Mouse (Mus musculus) heart, embryonic 14.5 days (tissue): ENCODE data around the gene Rap2b. TPM values are rescaled to one million over a fixed set of nuclear protein-coding genes. Genes with fewer than 3 reads are reported as not detected.
A peak's percentile ranks its signal among the peaks of the same experiment; 100 is the strongest.

Experiments
- ATAC-seq: fragments of 200-750 bp; cut with Nextera tagmentation; 2 replicates; pipeline ENCODE4 v1.8.0; 2017; ENCODE audit warnings: low read depth, moderate TSS enrichment; ENCODE audit not compliant: insufficient number of reproducible peaks, insufficient read depth, low FRiP score
- H3K27ac ChIP-seq, 2 experiments: fragments of 200-500 bp in 1 of 2; fragments of 300-500 bp in 1 of 2; sonication (generic) in 1 of 2; replicated peaks in 1 of 2; 2 replicates each; pipeline ENCODE4 v1.5.1; 2012 to 2014; ENCODE audit warnings: low read depth in 2 of 2, low read length in 2 of 2, control low read depth in 1 of 2, mild to moderate bottlenecking in 1 of 2, mixed read lengths in 1 of 2; ENCODE audit not compliant: control insufficient read depth in 1 of 2, insufficient read depth in 1 of 2
- H3K27me3 ChIP-seq: fragments of 300-500 bp; sonication (generic); 2 replicates; pipeline ENCODE4 v1.6.1; 2014; ENCODE audit warnings: mild to moderate bottlenecking, low read length, control low read depth; ENCODE audit not compliant: control insufficient read depth, insufficient read depth
- H3K36me3 ChIP-seq: fragments of 300-500 bp; sonication (generic); 2 replicates; pipeline ENCODE4 v1.6.1; 2014; ENCODE audit warnings: mild to moderate bottlenecking, control low read depth, low read length, mixed read lengths; ENCODE audit not compliant: control insufficient read depth, insufficient read depth
- H3K4me1 ChIP-seq, 2 experiments: fragments of 200-500 bp in 1 of 2; fragments of 300-500 bp in 1 of 2; sonication (generic) in 1 of 2; 2 replicates each; pipeline ENCODE4 v1.6.1; 2012 to 2014; ENCODE audit warnings: low read length in 2 of 2, control low read depth in 1 of 2, mixed read lengths in 1 of 2; ENCODE audit not compliant: control insufficient read depth in 2 of 2, insufficient read depth in 2 of 2
- H3K4me2 ChIP-seq: fragments of 300-500 bp; sonication (generic); 2 replicates; pipeline ENCODE4 v1.6.1; 2014; ENCODE audit warnings: mild to moderate bottlenecking, low read length
- H3K4me3 ChIP-seq, 2 experiments: fragments of 200-500 bp in 1 of 2; fragments of 300-500 bp in 1 of 2; sonication (generic) in 1 of 2; 2 replicates each; pipeline ENCODE4 v1.5.1; 2012 to 2014; ENCODE audit warnings: low read length in 2 of 2, mild to moderate bottlenecking in 2 of 2, control low read depth in 1 of 2, low read depth in 1 of 2, moderate library complexity in 1 of 2; ENCODE audit not compliant: control insufficient read depth in 1 of 2, insufficient read depth in 1 of 2
- H3K9ac ChIP-seq: fragments of 300-500 bp; sonication (generic); 2 replicates; pipeline ENCODE4 v1.6.1; 2014; ENCODE audit warnings: mild to moderate bottlenecking, low read length
- H3K9me3 ChIP-seq: fragments of 300-500 bp; sonication (generic); 2 replicates; pipeline ENCODE4 v1.6.1; 2016; ENCODE audit warnings: low read length, control low read depth; ENCODE audit not compliant: control insufficient read depth
- WGBS: fragments of 180-500 bp; shearing (Covaris S2); extraction: QIAGEN DNeasy Blood & Tissue Kit; methylation state at CpG from one replicate; pipeline ENCODE4 v1.1.7; 2014; 5-methylcytosine and 5-hydroxymethylcytosine counted together
- polyA plus RNA-seq: library from polyadenylated mRNA; unstranded; fragments of >200 nt; fragmentation: Nextera tagmentation; extraction: Ambion mirVana; gene quantifications from 2 replicates; pipeline ENCODE4 v1.2.1, GENCODE M21; 2014

Gene Rap2b
- 7.5 and 7.8 TPM in 2 replicates for polyA plus RNA-seq

DNA sequence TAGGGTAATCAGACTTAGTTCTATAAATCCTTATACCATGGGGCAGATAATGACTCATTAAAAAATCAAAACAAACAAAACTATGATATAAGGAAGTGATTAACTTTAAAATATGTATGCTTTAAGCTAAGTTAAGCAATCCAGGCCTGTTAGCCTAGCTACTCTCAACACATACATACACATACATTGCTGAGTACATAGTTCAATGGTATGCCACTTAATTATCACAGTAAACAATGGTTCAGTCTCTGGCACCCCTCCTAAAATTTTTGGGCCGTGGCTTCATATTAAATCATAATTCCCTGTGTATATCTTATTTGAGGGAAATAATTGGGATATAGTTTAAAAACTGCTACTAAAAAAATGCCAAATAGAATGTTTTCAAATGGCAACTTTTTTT, at the start of gene Rap2b:
Gene Rap2b, plus strand, starts transcription at position 301 of the 400 bp plus-strand sequence.
- ATAC-seq, result no peak
- H3K9ac ChIP-seq, result no peak within 1 kb of the TSS
- H3K27ac ChIP-seq, result peak within 1 kb of the TSS in 1 of 2 experiments; percentile 96; a peak in 1 of 4 replicates
- WGBS, result 94% methylated on average over 1 of the region's 1 CpGs
- no peaks in the 10 kb centered on the region for H3K9me3 ChIP-seq
- peak within 1 kb of the TSS; percentile 79 for H3K4me2 ChIP-seq
- peaks cover 0 to 8% of the 10 kb centered on the region in 2 experiments; a peak in 1 of 4 replicates for H3K4me1 ChIP-seq
- H3K36me3 ChIP-seq, result no peaks in the 10 kb centered on the region
- no peaks in the 10 kb centered on the region for H3K27me3 ChIP-seq
- H3K4me3 ChIP-seq, result no peak within 1 kb of the TSS

DNA sequence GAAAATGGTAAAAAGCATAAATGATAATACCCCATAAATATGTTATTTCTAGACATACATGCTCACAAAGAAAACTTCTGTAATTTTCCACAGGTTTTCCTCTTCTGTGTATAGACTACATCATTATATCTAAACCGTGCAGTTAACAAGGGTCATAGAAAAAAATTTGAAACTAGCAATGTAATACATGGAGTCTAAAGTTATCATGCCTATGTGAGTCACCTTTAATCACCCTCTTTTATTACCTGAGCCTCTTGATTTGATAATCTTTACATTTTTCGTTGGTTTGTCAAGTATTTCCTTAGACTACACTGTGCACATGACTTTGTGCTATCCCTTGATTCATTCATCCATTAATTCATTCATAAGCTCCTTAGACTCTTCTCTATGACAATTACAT, 46.4 kb upstream of the Rap2b start:
- H3K9ac ChIP-seq, result no peak overlapping the region
- H3K9me3 ChIP-seq, result no peaks in the 10 kb centered on the region
- no peaks in the 10 kb centered on the region for H3K36me3 ChIP-seq
- WGBS, result 74% methylated on average over 2 of the region's 2 CpGs
- H3K4me2 ChIP-seq, result no peak overlapping the region
- no peaks in the 10 kb centered on the region for H3K27me3 ChIP-seq
- ATAC-seq, result no peak
- H3K4me3 ChIP-seq, result no peak overlapping the region
- no peaks in the 10 kb centered on the region for H3K4me1 ChIP-seq
- H3K27ac ChIP-seq, result no peak overlapping the region

DNA sequence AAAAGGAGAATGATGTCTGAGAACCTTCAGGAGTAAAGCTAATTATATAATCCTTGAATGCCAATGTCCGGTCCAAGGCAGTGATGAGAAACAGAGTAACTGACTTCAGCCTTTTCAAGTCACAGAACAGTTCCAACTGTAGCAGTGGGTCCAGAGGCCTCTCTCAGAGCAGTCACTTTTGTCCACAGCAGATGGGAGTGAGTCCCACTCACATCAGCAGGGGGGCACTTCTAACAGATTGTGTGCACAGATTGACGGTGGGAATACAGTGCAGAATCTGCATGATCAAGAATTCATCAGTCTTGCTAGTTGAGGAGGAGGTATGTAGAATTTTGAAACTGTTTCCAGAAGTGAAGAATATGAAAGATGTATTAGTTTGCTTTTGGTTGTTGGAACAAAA, 41.4 kb upstream of the Rap2b start:
- Histone ChIP-seq H3K9me3 (no peaks in the 10 kb centered on the region), H3K9ac (no peak overlapping the region), H3K36me3 (no peaks in the 10 kb centered on the region), H3K4me2 (no peak overlapping the region), H3K4me3 (no peak overlapping the region), H3K27me3 (no peaks in the 10 kb centered on the region), H3K4me1 (no peaks in the 10 kb centered on the region), H3K27ac (no peak overlapping the region)
- ATAC-seq, result no peak
- WGBS, result 65% methylated on average over 2 of the region's 2 CpGs

DNA sequence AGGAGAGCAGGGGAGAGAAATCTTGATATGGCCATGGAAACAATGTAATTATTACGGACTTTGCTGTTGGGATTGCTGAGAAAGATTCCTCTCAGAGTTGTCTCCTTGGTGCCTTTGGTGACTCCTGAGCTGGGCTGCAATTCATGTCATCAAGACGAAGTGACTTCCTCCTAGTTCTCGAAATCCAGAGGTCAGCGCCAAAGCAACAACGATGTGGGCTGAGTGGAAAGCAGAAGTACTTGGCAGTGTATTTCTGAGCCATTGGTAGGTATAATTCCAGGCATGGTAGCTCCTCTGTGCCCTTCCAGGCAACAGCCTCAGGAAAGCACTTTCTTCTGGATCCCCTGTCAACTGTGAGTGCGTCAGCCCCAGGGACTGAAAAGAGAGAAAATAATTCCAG, 39.8 kb upstream of the Rap2b start:
- 78% methylated on average over 6 of the region's 6 CpGs for WGBS
- no peaks in the 10 kb centered on the region for H3K4me1 ChIP-seq
- no peak overlapping the region for H3K9ac ChIP-seq
- H3K4me3 ChIP-seq, result no peak overlapping the region
- no peaks in the 10 kb centered on the region for H3K27me3 ChIP-seq
- no peaks in the 10 kb centered on the region for H3K9me3 ChIP-seq
- no peak for ATAC-seq
- H3K4me2 ChIP-seq, result no peak overlapping the region
- H3K27ac ChIP-seq, result no peak overlapping the region
- H3K36me3 ChIP-seq, result no peaks in the 10 kb centered on the region

DNA sequence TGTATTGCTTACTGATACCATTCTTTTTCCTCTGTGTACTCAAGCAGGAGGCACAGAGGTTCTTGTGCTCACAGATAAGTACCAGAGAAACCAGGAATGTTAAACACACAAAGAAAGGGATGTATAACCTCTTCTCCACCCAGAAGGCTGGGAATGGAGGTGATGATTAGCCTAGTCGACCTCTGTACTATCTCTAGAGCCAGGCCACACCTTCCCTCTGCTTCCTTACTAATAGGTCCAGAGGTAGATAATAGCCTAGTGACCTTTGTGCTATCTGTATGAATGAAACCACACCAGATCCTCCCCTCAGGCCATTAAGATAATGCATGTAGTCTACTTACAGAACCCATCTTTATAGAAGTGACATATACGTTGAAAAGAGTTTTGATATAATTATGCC, 25.2 kb upstream of the Rap2b start:
- Histone ChIP-seq H3K36me3 (no peaks in the 10 kb centered on the region), H3K27ac (no peak overlapping the region), H3K9me3 (no peaks in the 10 kb centered on the region), H3K4me2 (no peak overlapping the region), H3K4me1 (no peaks in the 10 kb centered on the region), H3K27me3 (no peaks in the 10 kb centered on the region), H3K9ac (no peak overlapping the region), H3K4me3 (no peak overlapping the region)
- WGBS, result 14% methylated on average over 2 of the region's 2 CpGs
- ATAC-seq, result no peak

DNA sequence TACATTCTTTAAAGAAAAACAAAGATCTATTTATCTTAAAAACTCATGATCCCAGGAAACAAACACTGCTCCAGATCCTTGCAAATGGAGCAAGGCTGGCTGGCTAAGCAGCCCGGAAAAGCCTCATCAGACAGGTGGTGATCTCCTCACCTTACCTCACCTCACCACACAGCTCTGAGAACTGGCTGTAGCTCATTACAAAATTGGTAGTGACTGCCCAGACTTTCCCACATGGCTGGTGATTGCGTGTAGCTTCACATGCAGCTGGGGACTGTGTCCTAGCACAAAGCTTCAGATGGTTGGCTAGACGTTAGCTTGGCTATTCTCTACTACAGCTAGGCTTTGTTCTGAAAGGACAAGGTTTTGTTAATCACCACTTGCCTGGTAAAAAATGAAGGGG, 24.2 kb upstream of the Rap2b start:
- Histone ChIP-seq H3K27ac (no peak overlapping the region), H3K27me3 (no peaks in the 10 kb centered on the region), H3K36me3 (no peaks in the 10 kb centered on the region), H3K4me3 (no peak overlapping the region), H3K4me2 (no peak overlapping the region), H3K9ac (no peak overlapping the region), H3K4me1 (no peaks in the 10 kb centered on the region), H3K9me3 (no peaks in the 10 kb centered on the region)
- ATAC-seq, result no peak
- WGBS, result 77% methylated on average over 3 of the region's 3 CpGs

DNA sequence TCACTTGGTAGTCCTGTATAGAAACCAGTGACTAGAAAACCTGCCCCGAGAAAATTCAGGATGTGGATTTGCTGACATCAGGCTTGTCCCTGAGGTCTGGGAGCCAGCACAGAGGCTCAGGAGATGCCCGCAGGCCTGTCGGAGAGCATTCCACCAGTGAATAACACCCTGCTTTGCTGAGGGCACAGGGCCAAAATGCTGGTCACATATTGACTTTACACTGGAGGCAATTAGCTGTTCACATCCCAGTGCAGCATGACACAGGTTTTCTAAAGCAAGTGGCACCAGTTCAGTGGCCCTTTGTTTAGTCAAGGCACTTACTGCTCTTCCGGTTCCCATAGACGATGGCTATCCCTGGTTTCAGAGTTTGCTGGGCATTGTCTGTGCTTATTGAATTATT, 21.1 kb upstream of the Rap2b start:
- ATAC-seq, result no peak
- Histone ChIP-seq H3K9ac (no peak overlapping the region), H3K4me3 (no peak overlapping the region), H3K36me3 (no peaks in the 10 kb centered on the region), H3K27ac (no peak overlapping the region), H3K4me2 (no peak overlapping the region), H3K9me3 (no peaks in the 10 kb centered on the region), H3K4me1 (no peaks in the 10 kb centered on the region), H3K27me3 (no peaks in the 10 kb centered on the region)
- 73% methylated on average over 5 of the region's 5 CpGs for WGBS

DNA sequence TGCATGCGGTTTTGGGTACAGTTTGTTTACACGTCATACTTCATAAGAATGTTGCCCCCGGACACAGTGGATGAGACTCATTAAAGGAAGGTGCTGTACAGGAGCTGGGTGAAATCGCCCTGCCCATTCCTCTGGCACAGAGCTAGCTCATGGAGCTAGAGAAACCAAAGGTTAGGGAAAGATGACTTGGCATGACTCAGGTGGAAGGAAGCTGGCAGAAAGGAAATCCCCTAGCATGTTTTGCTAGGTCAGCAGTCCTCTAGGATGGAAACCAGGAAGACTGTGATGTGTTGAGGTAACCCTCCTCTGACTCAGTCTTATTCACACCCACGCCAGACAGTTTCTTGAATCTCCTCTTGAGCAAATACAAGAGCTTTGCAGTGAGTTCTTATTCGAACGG, 17.4 kb upstream of the Rap2b start:
- Histone ChIP-seq H3K4me2 (no peak overlapping the region), H3K36me3 (no peaks in the 10 kb centered on the region), H3K27me3 (no peaks in the 10 kb centered on the region), H3K9ac (no peak overlapping the region), H3K9me3 (no peaks in the 10 kb centered on the region), H3K4me3 (no peak overlapping the region), H3K4me1 (no peaks in the 10 kb centered on the region), H3K27ac (peak overlapping the region in 1 of 2 experiments; percentile 42; a peak in 2 of 4 replicates)
- ATAC-seq, result peak; percentile 77
- WGBS, result 58% methylated on average over 7 of the region's 7 CpGs
